Mouse (Mus musculus): Measurements from ENCODE around the gene Utp14a. TPM values are rescaled to one million over a fixed set of nuclear protein-coding genes. Genes with fewer than 3 reads are reported as not detected.
"Not testable (repeated sequence)": the region's sequence is repeated elsewhere in the genome, so short reads cannot be mapped to it uniquely, and the experiment has no call there.

Utp14a gene
- polyA plus RNA-seq (2012; ENCODE audit: insufficient read depth, insufficient read length, missing spikeins): 5.1 and 5.6 TPM in 2 replicates

DNA sequence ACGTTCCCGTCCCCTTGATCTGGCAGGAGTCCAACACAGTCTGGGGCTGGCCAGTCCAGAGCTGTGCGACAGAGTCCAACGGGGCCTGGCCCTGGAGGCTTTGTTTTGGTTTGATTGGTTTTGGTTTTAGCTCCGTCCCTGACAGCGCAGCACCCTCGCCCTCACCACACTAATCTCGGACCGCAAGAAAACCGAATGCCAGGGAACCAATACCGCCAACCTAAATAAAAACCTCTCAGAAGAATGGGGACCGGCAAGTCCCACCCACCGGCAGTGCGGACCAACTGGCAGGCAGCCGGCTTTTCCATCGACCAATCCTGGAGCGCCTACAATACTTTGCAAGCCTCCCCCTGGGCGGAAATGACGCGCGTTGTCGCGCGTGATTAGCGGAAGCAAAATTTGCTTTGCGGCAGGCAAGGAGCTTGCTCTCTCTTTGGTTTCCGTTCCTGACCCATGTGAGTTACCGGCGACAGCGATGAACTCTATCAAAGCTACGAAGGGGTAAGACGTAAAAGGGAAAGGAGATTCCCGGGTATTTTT, at the start of gene Utp14a:
Gene Utp14a, plus strand, starts transcription at position 395 of the 540 bp plus-strand sequence.
- H3K4me3 ChIP-seq (ENCODE audit: insufficient read depth, low read depth, low read length): peak within 1 kb of the TSS; percentile 91
- H3K27ac ChIP-seq (replicated peaks; ENCODE audit: low read depth, low read length): peak within 1 kb of the TSS; percentile 82
- H3K4me1 ChIP-seq (ENCODE audit: control insufficient read depth, insufficient read depth, insufficient read length, low read length): no peaks in the 10 kb centered on the region

DNA sequence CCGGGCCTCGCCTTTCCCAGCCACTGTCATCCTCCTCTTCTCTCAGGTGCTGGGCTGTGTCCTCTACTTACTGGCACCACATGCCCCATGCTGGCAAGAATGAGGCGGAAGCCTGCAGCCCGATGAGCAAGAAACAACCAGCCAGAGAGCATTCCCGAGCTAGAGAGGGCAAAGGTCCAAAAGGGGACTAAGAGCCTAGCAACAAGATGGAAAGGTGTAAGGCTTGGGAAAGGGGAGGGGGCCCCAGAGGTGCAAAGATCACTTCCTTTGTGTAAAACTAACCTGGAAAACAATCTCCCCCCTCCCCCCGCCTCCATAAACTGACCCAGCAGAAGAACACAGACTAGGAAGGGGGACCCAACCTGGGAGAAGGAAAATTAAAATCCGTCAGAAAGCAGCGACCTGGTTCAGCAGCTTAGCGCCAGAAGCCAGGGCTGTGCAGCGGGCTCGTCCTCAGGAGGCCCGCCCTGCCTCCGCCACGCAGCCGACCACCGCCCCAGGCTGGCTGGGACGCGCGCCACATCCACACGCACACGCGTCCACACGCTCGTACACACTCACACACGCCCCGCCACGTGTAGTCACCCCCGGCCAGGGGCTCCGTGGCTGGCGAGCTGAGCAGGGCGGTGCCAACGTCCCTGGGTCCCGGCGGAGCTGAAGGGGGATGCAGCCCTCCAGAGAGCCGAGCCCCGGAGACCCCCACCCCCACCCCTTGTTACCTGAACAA, 48.7 kb upstream of the Utp14a start:
- Histone ChIP-seq H3K27ac (replicated peaks; ENCODE audit: low read depth, low read length) (no peak overlapping the region), H3K4me3 (ENCODE audit: insufficient read depth, low read depth, low read length) (peak overlapping the region; percentile 84)

DNA sequence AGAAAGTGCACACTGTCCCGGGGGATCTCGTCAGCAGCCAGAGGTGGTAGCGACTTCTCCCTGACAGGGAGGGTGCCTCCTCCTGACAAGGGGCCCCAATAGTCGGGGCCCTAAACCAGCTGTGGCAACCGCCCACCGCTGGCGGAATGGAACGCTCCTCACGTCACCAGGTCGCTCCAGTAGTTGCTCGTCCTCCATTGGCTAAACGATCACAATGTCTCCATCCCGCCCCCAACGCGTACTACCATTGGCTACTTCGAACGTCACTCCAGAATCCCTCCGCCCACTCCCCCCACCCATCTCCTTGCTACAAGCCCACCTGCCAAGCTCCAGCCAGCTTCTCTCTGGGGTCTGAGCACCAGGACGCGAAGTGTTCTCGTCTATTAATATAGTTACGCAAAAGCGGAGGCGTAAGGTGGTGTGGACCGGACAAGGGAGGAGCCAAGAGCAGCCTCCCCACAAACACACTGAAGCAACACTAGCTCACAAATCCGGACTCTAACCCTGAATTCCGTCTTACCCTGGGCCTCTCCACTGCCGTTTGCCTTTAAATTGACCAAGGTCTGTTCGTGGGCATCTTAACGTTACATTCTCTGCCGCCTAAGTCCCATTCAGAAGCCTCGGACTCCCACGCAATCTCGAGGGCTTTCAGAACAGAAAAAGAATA, 48.0 kb upstream of the Utp14a start, which contains the start of gene Zdhhc9:
Gene Zdhhc9, minus strand, starts transcription at position 360 of the 667 bp plus-strand sequence.
- H3K27ac ChIP-seq (replicated peaks; ENCODE audit: low read depth, low read length): peak within 1 kb of the TSS; percentile 73
- no peaks in the 10 kb centered on the region; the same call in 1 of the 2 replicates for H3K4me1 ChIP-seq (ENCODE audit: control insufficient read depth, insufficient read depth, insufficient read length, low read length)
- peak within 1 kb of the TSS; percentile 84 for H3K4me3 ChIP-seq (ENCODE audit: insufficient read depth, low read depth, low read length)

More for the DNA sequence above, 48.7 kb upstream of the Utp14a start:
- H3K4me1 ChIP-seq (ENCODE audit: control insufficient read depth, insufficient read depth, insufficient read length, low read length): no peaks in the 10 kb centered on the region; the same call in 1 of the 2 replicates

DNA sequence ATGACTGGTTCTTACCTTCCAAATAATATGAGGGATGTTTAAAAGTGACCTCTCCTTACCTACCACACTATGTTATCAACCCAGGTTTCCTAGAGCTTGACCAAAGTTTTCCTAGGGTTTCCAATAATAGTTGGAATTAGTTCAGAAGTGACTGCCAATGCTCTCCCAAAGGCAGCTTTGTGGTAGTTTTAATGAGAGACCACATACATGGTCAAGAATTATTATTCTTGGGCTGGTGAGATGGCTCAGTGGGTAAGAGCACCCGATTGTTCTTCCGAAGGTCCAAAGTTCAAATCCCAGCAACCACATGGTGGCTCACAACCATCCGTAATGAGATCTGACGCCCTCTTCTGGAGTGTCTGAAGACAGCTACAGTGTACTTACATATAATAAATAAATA, 46.9 kb upstream of the Utp14a start:
- not testable (repeated sequence) for H3K27ac ChIP-seq (replicated peaks; ENCODE audit: low read depth, low read length); H3K4me3 ChIP-seq (ENCODE audit: insufficient read depth, low read depth, low read length); H3K4me1 ChIP-seq (ENCODE audit: control insufficient read depth, insufficient read depth, insufficient read length, low read length)

DNA sequence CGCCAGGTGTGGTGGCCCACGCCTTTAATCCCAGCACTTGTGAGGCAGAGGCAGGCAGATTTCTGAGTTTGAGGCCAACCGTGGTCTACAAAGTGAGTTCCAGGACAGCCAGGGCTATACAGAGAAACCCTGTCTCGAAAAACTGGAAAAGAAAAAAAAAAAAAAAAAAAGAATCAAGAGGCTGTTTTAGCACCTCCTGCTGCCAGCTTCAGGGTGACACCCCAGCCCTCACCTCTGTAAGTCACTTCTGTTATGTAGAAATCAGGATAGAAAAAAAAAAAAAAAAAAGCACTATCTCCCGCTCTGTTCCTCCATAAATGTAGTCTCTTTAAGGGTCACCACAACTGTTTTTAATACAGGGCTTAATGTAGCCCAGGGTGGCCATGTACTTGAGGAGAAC, 37.2 kb upstream of the Utp14a start:
- Histone ChIP-seq H3K4me3 (ENCODE audit: insufficient read depth, low read depth, low read length) (no peak overlapping the region), H3K27ac (replicated peaks; ENCODE audit: low read depth, low read length) (no peak overlapping the region), H3K4me1 (ENCODE audit: control insufficient read depth, insufficient read depth, insufficient read length, low read length) (no peaks in the 10 kb centered on the region)

DNA sequence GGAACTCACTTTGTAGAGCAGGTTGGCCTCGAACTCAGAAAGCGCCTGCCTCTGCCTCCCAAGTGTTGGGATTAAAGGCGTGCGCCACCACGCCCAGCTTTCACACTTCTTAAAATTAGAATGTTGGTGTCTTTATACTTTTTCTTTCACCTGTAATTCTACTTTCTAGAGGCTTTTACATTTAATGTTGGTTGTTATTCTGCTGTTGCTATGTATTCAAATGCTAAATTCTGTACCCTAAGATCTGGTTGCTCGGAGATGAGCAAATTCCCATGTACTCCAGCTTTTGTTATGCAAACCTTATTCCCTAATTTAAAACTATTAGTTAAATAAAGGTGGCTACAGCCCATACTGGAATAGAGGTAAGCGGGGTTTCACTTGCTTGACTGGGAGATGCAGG, 34.0 kb upstream of the Utp14a start:
- no peak overlapping the region for H3K4me3 ChIP-seq (ENCODE audit: insufficient read depth, low read depth, low read length)
- H3K4me1 ChIP-seq (ENCODE audit: control insufficient read depth, insufficient read depth, insufficient read length, low read length): no peaks in the 10 kb centered on the region
- no peak overlapping the region for H3K27ac ChIP-seq (replicated peaks; ENCODE audit: low read depth, low read length)

DNA sequence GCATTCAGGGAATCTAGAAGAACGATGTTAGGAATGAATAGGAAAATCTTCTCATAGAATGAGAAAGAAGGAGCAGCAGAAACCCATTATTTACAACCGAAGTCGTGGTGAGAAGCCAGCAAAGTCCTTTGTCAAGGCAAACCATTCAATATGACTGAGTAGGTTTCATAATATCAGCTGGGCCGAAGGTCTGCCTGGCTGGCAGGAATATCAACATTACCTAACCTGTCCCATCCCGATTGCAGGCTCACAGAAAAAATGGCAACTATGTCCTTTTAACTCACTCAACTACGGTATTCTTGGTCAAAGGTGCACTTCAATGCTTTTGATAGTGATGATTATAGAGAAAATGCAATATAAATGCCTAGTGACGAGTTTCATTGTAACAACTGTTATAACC, 30.4 kb upstream of the Utp14a start:
- Histone ChIP-seq H3K4me3 (ENCODE audit: insufficient read depth, low read depth, low read length) (no peak overlapping the region), H3K27ac (replicated peaks; ENCODE audit: low read depth, low read length) (no peak overlapping the region), H3K4me1 (ENCODE audit: control insufficient read depth, insufficient read depth, insufficient read length, low read length) (no peaks in the 10 kb centered on the region)

DNA sequence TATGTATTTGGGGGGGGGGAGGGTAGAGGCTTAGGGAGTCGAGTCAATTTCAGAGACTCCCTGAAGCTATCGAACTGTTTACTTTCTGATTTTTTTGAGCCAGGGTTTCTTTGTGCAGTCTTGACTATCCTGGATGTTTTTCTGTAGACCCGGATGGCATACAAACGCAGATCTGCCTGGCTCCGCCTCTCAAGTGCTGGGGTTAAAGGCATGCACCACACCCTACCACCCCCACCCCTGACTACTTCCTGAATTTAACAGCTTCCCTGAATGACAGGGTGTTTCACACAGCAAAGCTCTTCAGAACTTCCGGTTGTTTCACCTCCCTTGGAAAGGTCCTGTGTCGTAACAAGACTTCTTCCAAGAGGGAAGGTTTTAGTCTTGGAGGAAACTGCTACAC, 22.2 kb upstream of the Utp14a start:
- Histone ChIP-seq H3K4me1 (ENCODE audit: control insufficient read depth, insufficient read depth, insufficient read length, low read length) (no peaks in the 10 kb centered on the region), H3K4me3 (ENCODE audit: insufficient read depth, low read depth, low read length) (0 out of 2 replicates have a peak overlapping the region, but pooled peaks have one; percentile 3), H3K27ac (replicated peaks; ENCODE audit: low read depth, low read length) (0 out of 2 replicates have a peak overlapping the region, but pooled peaks have one; percentile 11)

DNA sequence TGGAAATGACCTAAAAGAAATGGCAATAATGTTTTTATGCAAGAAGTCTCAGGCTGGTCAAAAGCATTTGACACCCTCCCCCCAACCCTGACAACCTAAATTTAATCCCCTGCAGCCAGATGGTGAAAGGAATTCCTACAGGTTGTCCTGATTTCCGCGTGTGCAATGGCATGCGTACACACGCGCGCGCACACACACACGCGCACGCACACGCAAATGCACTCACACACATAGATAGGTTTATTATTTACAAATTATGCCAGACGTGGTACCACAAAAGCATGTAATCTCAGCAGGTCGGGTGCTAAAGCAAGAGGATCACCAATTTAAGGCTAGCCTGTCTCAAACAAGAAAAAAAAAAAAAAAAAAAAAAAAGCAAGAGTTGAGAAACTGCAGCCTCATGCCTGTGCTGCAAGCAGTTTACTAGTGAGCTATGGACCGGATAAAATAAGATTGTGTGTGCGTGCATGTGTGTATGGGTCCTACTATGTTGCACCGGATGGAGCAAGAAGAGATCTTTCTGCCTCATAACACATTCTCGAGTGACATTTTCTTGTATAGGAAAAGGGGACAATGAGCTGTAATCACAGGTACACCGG, 733 bp upstream of the Utp14a start:
- H3K4me1 ChIP-seq (ENCODE audit: control insufficient read depth, insufficient read depth, insufficient read length, low read length): no peaks in the 10 kb centered on the region
- H3K27ac ChIP-seq (replicated peaks; ENCODE audit: low read depth, low read length): peak overlapping the region; percentile 82
- H3K4me3 ChIP-seq (ENCODE audit: insufficient read depth, low read depth, low read length): peak overlapping the region; percentile 91

DNA sequence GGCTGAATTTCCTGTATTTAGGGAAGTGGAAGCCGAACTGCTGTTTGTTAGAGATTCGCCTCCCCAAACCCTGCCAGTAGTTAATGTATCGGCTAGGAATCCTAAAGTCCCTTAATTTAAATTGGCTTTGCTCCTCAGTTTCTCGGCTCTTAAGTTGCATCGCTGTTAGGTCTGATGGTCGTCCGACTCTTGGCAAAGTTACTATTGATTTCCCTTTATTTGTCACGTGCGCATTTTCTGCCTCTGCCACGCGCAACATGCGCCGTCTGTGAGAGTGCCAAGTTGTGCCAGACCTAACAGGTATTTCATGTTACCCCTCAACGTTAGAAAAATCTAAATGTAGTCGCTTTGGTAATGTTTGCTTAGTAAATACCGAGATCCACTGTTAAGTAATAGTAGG, 349 bp downstream of the Utp14a start:
- Histone ChIP-seq H3K4me1 (ENCODE audit: control insufficient read depth, insufficient read depth, insufficient read length, low read length) (no peaks in the 10 kb centered on the region), H3K4me3 (ENCODE audit: insufficient read depth, low read depth, low read length) (peak overlapping the region; percentile 76), H3K27ac (replicated peaks; ENCODE audit: low read depth, low read length) (peak overlapping the region; percentile 78)

DNA sequence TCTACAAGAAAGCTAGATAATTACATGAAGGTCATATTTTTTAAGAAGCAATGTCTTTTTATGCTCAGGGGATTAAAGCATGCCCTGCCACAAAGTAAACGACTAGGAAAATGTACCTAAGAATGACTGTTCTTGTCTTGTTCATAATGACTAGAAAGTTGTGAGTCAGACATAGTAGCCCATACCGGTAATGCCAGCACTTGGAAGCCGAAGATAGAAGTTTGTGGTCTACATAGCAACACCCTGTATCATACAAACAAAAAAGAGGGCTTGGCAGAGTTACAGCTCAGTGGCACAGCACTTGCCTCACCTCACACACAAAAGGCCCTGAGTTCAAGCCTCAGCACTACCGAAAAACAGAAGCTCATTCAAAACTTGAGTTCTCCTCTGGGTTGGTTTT, 15.0 kb downstream of the Utp14a start:
- Histone ChIP-seq H3K4me3 (ENCODE audit: insufficient read depth, low read depth, low read length) (no peak overlapping the region), H3K27ac (replicated peaks; ENCODE audit: low read depth, low read length) (no peak overlapping the region), H3K4me1 (ENCODE audit: control insufficient read depth, insufficient read depth, insufficient read length, low read length) (no peaks in the 10 kb centered on the region)

DNA sequence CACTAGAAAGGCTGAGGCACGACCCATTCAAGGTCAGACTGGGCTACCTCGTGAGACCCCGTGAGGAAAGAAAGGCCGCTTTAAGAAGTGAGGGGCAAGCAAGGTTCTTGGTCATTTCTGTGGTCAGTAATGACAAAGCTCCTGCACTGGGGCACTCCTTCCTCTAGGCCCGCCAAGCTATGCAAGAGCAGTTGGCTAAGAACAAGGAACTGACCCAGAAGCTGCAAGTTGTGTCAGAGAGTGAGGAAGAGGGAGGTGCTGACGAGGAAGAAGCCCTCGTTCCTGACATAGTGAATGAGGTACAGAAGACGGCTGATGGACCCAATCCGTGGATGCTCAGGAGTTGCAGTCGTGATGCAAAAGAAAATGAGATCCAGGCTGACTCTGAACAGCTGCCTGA, 18.0 kb downstream of the Utp14a start:
- H3K4me3 ChIP-seq (ENCODE audit: insufficient read depth, low read depth, low read length): no peak overlapping the region
- no peak overlapping the region for H3K27ac ChIP-seq (replicated peaks; ENCODE audit: low read depth, low read length)
- H3K4me1 ChIP-seq (ENCODE audit: control insufficient read depth, insufficient read depth, insufficient read length, low read length): no peaks in the 10 kb centered on the region

DNA sequence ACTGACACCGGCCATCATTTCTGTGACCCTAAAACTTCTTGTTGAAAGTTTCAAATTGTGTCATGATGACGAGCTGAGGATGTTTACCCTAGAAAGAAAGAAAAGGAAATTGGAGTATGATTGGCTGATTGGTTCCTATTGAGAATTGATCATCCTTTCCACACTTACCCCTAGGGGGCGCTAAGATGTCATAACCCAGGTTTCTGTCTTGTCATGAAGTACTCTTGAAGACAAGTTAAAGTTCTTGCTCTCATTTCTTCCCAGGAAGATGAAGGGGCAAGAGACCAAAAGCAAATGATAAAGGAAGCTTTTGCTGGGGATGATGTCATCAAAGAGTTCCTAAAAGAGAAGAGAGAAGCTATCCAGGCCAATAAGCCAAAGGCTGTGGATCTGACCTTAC, 21.4 kb downstream of the Utp14a start:
- Histone ChIP-seq H3K4me1 (ENCODE audit: control insufficient read depth, insufficient read depth, insufficient read length, low read length) (no peaks in the 10 kb centered on the region), H3K4me3 (ENCODE audit: insufficient read depth, low read depth, low read length) (no peak overlapping the region), H3K27ac (replicated peaks; ENCODE audit: low read depth, low read length) (no peak overlapping the region)

DNA sequence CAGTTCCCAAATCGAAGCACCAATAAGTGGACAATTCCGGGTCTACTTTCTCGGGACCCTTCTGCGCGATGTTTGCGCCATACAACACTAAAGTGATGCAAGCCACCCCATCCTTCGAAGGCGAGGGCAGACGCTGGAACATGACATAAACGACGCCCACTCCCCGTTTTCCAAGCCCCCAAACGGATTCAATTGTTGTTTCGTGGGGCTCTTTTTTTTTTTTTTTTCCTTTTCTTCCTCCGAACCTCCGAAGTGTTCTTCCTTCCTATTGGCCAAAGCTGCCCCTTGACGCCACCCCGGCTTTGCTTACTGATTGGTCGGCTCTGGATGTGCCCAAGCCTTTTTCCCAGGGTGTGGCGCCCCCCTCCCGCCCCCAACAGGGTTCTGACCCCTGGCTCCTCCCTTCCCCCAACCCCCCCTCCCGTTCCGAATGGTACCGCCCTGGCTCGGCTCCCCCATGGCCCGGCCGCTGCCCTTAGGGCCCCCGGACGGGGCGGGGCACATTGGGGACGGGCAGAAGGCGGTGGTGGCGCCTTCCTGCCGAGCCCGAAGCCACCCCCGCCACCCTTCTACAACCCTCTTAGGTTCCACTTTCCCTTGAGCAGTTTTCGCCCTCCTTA, 27.8 kb downstream of the Utp14a start:
- Histone ChIP-seq H3K27ac (replicated peaks; ENCODE audit: low read depth, low read length) (peak overlapping the region; percentile 99), H3K4me3 (ENCODE audit: insufficient read depth, low read depth, low read length) (peak overlapping the region; percentile 90), H3K4me1 (ENCODE audit: control insufficient read depth, insufficient read depth, insufficient read length, low read length) (no peaks in the 10 kb centered on the region)
